Mouse (Mus musculus) left cerebral cortex, adult 8-10 months (tissue): ENCODE results near the gene Slc27a5. TPM values are rescaled to one million over a fixed set of nuclear protein-coding genes. Genes with fewer than 3 reads are reported as not detected.
A peak's percentile ranks its signal among the peaks of the same experiment; 100 is the strongest.

Experiments used
- DNase-seq, 2 experiments: peaks; one replicate each; pipeline ENCODE4 v3.0.0; 2022; ENCODE audit warnings: low spot score in 2 of 2
- total RNA-seq, 4 experiments: library from RNA; stranded (reverse); gene quantifications; 2 replicates each; pipeline ENCODE4 v1.2.4; 2022

Slc27a5 gene
- total RNA-seq, 4 experiments from 2014 or later: 0.37 TPM; not detected in 3

DNA sequence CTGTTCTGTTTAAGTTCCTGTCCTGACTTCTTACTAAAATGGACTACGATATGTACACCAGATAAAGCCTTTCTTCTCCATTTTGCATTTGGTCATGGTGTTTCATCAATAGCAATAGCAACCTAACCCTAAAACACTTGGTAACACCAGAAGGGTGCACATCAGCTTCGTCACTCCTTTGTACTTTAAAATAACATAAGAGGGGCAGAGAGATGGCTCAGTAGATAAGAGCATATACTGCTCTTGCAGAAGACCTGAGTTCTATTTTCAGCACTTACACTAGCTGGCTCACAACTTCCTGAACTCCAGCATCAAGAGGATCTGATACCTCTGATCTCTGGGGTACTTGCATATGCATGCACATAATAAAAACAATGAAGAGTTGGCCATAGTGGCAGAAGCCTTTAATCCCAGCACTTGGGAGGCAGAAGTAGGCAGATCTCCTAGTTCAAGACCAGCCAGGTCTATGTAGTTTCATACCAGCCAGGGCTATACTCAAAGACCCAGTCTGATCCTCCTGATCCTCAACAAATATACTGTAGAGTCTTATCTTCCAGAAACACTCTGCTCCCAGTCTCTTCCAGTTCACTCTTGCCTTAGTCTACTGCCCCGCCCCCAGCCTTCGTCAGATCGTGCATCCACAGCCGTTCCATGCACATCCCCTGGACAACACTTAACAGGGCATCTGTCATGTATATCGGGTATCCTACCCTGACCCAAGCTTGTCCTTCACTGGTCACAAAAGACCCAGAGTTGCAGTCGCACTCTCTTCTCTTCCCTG lies 10.4 kb downstream of the Slc27a5 start:
- no peak for DNase-seq

- no peak for DNase-seq
These were observed 11.1 kb downstream of the Slc27a5 start for GRCm38 (mm10) chr7:12986906-12987305.

- DNase-seq: no peak
These were observed 12.3 kb downstream of the Slc27a5 start for GRCm38 (mm10) chr7:12985724-12986123.

GRCm38 (mm10) chr7:12980291-12980690 lies 17.7 kb downstream of the Slc27a5 start:
- DNase-seq: no peak

- peak in 1 of 2 experiments; percentile 24 for DNase-seq
These were observed 18.2 kb downstream of the Slc27a5 start for GRCm38 (mm10) chr7:12979776-12980175.

DNA sequence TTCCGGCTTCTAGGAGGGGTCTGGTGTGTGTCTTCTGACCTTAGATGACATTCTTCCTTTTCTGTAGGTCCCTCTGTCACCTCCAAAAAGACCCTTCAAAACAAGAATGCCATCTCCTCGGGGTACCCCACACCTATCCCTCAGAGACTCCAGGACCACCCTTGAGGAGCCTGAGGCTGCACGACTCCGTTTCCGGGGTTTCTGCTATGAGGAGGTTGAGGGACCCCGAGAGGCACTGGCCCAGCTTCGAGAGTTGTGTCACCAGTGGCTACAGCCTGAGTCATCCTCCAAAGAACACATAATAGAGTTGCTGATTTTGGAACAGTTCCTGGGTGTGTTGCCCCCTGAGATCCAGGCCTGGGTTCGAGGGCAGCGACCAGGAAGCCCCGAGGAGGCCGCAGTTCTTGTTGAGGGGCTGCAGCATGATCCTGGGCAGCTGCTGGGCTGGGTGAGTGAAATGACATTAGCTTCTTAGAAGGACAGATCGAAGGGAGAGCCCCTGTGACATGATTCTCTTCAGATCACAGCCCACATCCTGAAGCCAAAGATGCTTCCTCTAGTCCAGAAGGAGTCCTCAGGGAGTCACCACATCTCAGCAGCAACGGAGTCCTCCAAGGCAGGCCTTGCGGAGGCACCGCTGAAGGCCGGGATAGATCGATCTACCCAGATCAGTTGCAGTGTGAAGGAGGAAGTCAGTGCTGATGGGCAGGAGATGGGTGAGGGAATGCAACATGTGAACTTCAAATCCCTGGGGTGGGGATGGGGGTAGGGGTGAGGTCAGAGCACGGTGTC lies 18.9 kb downstream of the Slc27a5 start:
- peak in 1 of 2 experiments; percentile 26 for DNase-seq

- peak; percentile 95 to 99 for DNase-seq
These were observed 20.2 kb downstream of the Slc27a5 start, which contains the start of gene Zfp446 for GRCm38 (mm10) chr7:12977682-12978389. Zfp446 (plus strand) TSS chr7:12977848.

- no peak for DNase-seq
These were observed 27.1 kb downstream of the Slc27a5 start for GRCm38 (mm10) chr7:12970906-12971305.

DNA sequence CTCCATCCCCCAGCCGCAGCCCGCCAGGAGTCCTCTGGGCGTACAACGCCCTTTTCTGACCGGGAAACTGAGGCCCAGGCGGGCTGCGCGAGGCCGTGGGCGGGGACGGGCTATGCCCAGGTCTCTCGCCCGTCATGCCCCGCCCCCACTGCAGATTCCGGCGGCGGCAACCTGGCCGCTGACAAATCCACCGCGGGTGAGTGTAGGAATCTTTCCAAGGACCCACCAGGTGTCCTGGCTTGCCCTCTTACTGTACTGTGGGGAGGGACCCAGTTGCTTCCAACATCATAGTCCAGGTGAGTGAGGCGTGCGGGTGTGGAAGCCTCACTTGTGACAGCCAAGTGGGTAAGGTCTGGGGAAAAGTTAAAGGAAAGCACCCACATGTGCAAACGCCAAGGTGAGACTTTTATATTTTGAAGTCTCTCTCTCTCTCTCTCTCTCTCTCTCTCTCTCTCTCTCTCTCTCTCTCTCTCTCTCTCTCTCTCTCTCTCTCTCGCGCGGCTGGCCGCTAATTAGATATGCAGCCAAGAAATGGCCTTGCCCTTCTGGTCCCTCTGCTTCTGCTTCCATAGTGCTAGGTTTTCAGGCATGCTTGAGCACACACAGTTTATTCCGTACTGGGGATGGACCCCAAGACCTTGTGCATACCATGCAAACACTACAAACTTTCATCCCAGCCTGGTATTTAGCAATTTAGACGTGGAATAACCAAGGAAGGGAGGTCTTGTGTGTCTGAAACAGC lies 31.7 kb downstream of the Slc27a5 start:
- peak; percentile 44 to 57 for DNase-seq

DNA sequence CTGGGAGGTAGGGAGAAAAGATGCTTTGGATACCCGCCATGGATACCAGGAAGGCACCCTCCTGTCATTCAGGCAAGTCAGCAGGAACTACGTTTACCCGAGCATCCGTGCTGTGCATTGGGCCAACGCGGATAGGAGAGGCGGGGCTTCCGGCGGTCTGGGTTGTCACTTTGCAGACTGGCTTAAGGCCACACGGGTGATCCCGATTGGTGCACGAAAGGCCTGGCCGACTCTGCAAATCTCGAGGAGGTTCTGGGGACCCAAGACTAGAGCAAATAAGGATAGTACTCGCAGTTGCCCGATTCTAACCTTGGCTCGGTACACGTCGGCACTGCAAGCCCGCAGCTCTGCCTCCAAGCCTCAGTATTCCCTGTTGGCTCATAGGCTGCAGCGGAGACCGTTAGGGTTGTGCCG lies 32.3 kb downstream of the Slc27a5 start, which contains the start of gene Zfp324:
TSS of gene Zfp324 (plus strand) at position 161 of the 414 bp plus-strand sequence.
- peak; percentile 83 to 92 for DNase-seq

DNA sequence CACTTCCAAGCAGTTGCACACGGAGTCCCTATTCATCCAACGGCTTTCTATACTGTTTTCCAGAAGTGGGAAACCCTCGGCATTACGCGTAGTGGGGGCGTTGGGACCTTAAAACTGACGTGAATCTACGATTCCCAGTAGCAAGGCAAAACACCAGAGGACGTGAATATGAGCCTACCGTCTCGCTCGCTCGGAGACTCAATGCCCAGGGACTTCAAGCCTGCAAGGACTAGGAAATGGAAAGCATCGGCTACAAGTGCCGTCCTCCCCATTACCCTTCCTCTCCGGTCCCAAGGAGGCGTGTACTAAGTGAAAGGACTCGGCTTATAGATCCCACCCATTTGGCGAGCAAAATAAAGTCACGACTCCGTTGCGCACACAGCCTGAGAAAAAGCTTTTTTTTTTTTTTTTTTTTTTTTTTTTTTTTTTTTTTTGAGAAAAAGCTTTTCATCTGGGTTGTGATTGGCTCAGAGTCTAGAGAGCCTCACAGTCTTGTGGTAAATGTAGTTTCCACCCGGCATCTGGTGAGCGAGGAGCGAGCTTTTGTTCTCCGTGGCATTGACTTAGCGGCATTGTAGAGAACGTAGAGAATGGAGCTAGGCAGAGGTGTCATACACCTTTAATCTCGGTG lies 36.4 kb downstream of the Slc27a5 start:
- peak; percentile 26 to 58 for DNase-seq

DNA sequence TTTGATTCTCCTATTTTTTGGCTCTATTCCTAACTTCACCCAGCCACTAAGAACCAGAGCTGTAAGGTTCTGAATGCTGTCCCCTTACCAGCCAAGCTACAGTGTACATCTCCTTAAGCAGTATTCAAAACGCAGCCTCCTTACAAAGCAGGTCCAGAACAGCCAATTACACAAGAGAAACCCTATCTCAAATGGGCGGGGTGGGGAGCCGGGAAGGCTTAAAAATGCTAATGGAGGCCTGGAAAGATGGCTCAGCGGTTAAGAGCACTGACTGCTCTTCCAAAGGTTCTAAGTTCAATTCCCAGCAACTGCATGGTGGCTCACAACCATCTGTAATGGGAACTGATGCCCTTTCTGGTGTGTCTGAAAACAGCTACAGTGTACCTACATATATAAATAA lies 38.3 kb downstream of the Slc27a5 start:
- no peak for DNase-seq

GRCm38 (mm10) chr7:12958948-12959347 lies 39.0 kb downstream of the Slc27a5 start:
- DNase-seq: no peak

DNA sequence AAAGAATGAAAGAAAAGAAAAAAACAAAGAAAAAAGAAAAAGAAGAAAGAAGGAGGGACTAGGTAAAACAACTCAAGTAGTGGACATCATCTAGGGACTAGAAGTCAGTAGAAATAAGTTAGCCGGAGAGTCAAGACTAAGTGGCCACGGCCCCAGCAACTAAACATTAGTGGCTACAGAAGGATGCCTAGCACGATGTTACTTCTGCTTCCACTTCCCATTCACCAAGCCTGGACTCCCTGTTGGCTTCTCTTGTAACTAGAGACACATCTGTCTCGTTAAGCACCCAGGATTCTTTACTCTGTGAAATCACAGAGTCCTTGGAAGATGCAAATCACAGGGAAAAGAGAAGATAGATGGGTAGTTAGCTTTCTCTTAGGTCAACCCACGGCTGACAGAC lies 40.5 kb downstream of the Slc27a5 start:
- no peak for DNase-seq

DNA sequence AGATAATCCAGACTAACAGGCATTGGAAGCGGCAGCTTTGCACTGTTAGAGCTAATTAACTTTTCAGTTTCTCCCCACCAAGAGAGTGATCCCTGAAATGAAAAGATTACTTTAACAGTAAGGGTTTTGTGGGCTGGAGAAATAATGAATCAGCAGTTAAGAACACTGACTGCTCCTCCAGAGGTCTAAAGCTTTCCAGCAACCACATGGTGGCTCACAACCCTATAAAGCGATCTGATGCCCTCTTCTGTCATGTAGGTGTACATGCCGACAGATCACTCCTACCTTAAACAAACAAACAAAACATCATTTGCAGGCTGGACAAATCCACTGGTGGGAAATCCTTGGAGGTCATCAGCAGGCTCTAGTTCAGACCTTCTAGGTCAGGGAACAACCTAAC lies 43.1 kb downstream of the Slc27a5 start:
- no peak for DNase-seq

DNA sequence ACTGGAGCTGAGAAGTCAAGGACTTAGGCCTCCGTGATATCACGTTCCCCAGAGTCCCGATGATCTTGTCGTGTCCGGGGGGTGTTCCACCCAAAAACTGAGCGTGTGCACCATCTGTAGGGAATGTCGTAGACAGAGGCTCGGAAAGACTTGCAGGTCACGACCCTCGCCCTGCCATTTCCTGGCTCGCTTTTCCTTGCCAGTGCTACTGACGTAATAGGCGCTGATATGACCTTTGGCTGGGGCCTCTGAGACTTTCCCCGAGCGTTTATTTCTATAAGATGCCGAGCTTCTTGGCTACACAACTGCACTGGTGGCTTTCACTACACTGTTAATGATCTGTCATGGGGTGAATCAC lies 48.1 kb downstream of the Slc27a5 start:
- DNase-seq: no peak

DNA sequence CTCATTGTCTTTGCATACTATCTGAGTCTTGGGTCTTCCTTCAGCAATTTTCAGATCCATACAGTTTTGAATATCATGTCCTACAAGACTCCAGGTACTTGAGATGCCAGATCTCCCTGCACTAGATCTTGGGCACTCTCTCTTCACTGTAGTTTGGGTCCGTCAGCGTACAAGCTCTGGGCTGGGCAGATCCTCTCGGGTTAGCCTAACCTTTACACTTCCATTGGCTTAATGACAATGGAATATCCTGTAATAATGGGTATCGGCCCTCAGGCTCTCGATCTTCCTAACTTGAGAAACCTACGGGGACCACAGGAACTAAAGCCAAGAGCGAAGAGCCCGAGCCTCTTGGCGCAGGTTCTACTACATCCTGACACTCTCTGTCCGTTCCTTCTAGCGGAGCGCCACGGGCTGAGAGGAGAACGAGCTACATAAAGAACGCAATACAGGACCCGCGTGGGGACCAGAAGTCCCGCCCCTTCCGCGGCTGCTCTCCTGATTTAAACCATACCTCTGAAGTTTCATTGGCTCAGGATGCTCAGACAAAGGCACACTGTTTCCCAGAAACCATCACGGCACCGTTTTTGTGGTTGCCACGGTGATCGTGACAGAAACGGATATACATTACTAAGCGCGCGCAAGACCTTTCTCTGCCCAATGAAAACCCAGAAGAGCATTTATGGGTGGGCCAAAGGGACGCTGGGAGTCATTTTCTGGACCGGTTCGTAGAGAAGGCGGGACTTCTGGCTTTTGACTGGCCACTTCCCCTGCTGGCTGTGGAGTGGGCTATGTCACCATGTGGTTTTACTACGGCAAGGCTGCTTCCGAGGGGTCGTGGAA lies 48.7 kb downstream of the Slc27a5 start:
- peak; percentile 88 to 98 for DNase-seq

GRCm38 (mm10) chr7:12943488-12943887 lies 54.5 kb downstream of the Slc27a5 start:
- no peak for DNase-seq

- DNase-seq: no peak
These were observed 57.4 kb downstream of the Slc27a5 start for GRCm38 (mm10) chr7:12940599-12940998.
